Mouse (Mus musculus): ENCODE data around the gene Tanc2. TPM values are rescaled to one million over a fixed set of nuclear protein-coding genes. Genes with fewer than 3 reads are reported as not detected.

Tanc2 gene
- polyA plus RNA-seq, 1 experiment = 18.7 TPM

- no peak overlapping the region for H3K27ac ChIP-seq (ENCODE audit: insufficient read depth, low read length)
- H3K4me1 ChIP-seq (ENCODE audit: control insufficient read depth, insufficient read depth, low read length) = no peaks in the 10 kb centered on the region
- no peak for DNase-seq
- WGBS = 91% methylated on average over 2 of the region's 2 CpGs
- H3K4me3 ChIP-seq (replicated peaks; ENCODE audit: insufficient read depth, low read depth, low read length) = no peak overlapping the region
- no peaks in the 10 kb centered on the region for H3K27me3 ChIP-seq (ENCODE audit: control insufficient read depth, insufficient read depth, low read length)
- no peak for TF ChIP-seq CTCF (IDR thresholded peaks at IDR 0.05; ENCODE audit: borderline replicate concordance, insufficient read depth, low read depth, low read length)
- no peak for TF ChIP-seq POLR2A (IDR thresholded peaks at IDR 0.05; ENCODE audit: borderline replicate concordance, insufficient read depth, low read length)
Measured at GRCm38 (mm10) chr11:105654616-105655015, 64.8 kb downstream of the Tanc2 start.

- Histone ChIP-seq H3K27ac (ENCODE audit: insufficient read depth, low read length) (no peak overlapping the region), H3K4me1 (ENCODE audit: control insufficient read depth, insufficient read depth, low read length) (no peaks in the 10 kb centered on the region), H3K4me3 (replicated peaks; ENCODE audit: insufficient read depth, low read depth, low read length) (no peak overlapping the region), H3K27me3 (ENCODE audit: control insufficient read depth, insufficient read depth, low read length) (no peaks in the 10 kb centered on the region)
- no peak for DNase-seq
- TF ChIP-seq POLR2A (IDR thresholded peaks at IDR 0.05; ENCODE audit: borderline replicate concordance, insufficient read depth, low read length) = no peak
- no peak for TF ChIP-seq CTCF (IDR thresholded peaks at IDR 0.05; ENCODE audit: borderline replicate concordance, insufficient read depth, low read depth, low read length)
- 54% methylated on average over 4 of the region's 4 CpGs for WGBS
Measured at GRCm38 (mm10) chr11:105655335-105655734, 65.5 kb downstream of the Tanc2 start.

- Histone ChIP-seq H3K4me3 (replicated peaks; ENCODE audit: insufficient read depth, low read depth, low read length) (no peak overlapping the region), H3K27me3 (ENCODE audit: control insufficient read depth, insufficient read depth, low read length) (no peaks in the 10 kb centered on the region), H3K4me1 (ENCODE audit: control insufficient read depth, insufficient read depth, low read length) (no peaks in the 10 kb centered on the region), H3K27ac (ENCODE audit: insufficient read depth, low read length) (no peak overlapping the region)
- WGBS = 93% methylated on average over 1 of the region's 1 CpGs
- no peak for DNase-seq
- TF ChIP-seq POLR2A (IDR thresholded peaks at IDR 0.05; ENCODE audit: borderline replicate concordance, insufficient read depth, low read length) (no peak), CTCF (IDR thresholded peaks at IDR 0.05; ENCODE audit: borderline replicate concordance, insufficient read depth, low read depth, low read length) (no peak)
Measured at GRCm38 (mm10) chr11:105667879-105668278, 78.1 kb downstream of the Tanc2 start.

GRCm38 (mm10) chr11:105678996-105679395 lies 89.2 kb downstream of the Tanc2 start:
- H3K4me3 ChIP-seq (replicated peaks; ENCODE audit: insufficient read depth, low read depth, low read length) = no peak overlapping the region
- no peaks in the 10 kb centered on the region for H3K27me3 ChIP-seq (ENCODE audit: control insufficient read depth, insufficient read depth, low read length)
- no peaks in the 10 kb centered on the region for H3K4me1 ChIP-seq (ENCODE audit: control insufficient read depth, insufficient read depth, low read length)
- TF ChIP-seq CTCF (IDR thresholded peaks at IDR 0.05; ENCODE audit: borderline replicate concordance, insufficient read depth, low read depth, low read length) = no peak
- TF ChIP-seq POLR2A (IDR thresholded peaks at IDR 0.05; ENCODE audit: borderline replicate concordance, insufficient read depth, low read length) = no peak
- H3K27ac ChIP-seq (ENCODE audit: insufficient read depth, low read length) = no peak overlapping the region
- 98% methylated on average over 1 of the region's 1 CpGs for WGBS
- DNase-seq = no peak

- no peak overlapping the region for H3K27ac ChIP-seq (ENCODE audit: insufficient read depth, low read length)
- no peak overlapping the region for H3K4me3 ChIP-seq (replicated peaks; ENCODE audit: insufficient read depth, low read depth, low read length)
- H3K4me1 ChIP-seq (ENCODE audit: control insufficient read depth, insufficient read depth, low read length) = no peaks in the 10 kb centered on the region
- no peaks in the 10 kb centered on the region for H3K27me3 ChIP-seq (ENCODE audit: control insufficient read depth, insufficient read depth, low read length)
- no peak for DNase-seq
- TF ChIP-seq POLR2A (IDR thresholded peaks at IDR 0.05; ENCODE audit: borderline replicate concordance, insufficient read depth, low read length) (no peak), CTCF (IDR thresholded peaks at IDR 0.05; ENCODE audit: borderline replicate concordance, insufficient read depth, low read depth, low read length) (no peak)
Measured at GRCm38 (mm10) chr11:105684747-105685146, 95.0 kb downstream of the Tanc2 start.

GRCm38 (mm10) chr11:105700528-105700927 lies 110.7 kb downstream of the Tanc2 start:
- H3K27me3 ChIP-seq (ENCODE audit: control insufficient read depth, insufficient read depth, low read length) = no peaks in the 10 kb centered on the region
- DNase-seq = no peak
- no peak overlapping the region for H3K27ac ChIP-seq (ENCODE audit: insufficient read depth, low read length)
- TF ChIP-seq POLR2A (IDR thresholded peaks at IDR 0.05; ENCODE audit: borderline replicate concordance, insufficient read depth, low read length) (no peak), CTCF (IDR thresholded peaks at IDR 0.05; ENCODE audit: borderline replicate concordance, insufficient read depth, low read depth, low read length) (no peak)
- 71% methylated on average over 3 of the region's 3 CpGs for WGBS
- H3K4me3 ChIP-seq (replicated peaks; ENCODE audit: insufficient read depth, low read depth, low read length) = no peak overlapping the region
- no peaks in the 10 kb centered on the region for H3K4me1 ChIP-seq (ENCODE audit: control insufficient read depth, insufficient read depth, low read length)

- 62% methylated on average over 1 of the region's 1 CpGs for WGBS
- no peak for DNase-seq
- Histone ChIP-seq H3K27ac (ENCODE audit: insufficient read depth, low read length) (no peak overlapping the region), H3K4me3 (replicated peaks; ENCODE audit: insufficient read depth, low read depth, low read length) (no peak overlapping the region), H3K27me3 (ENCODE audit: control insufficient read depth, insufficient read depth, low read length) (no peaks in the 10 kb centered on the region), H3K4me1 (ENCODE audit: control insufficient read depth, insufficient read depth, low read length) (no peaks in the 10 kb centered on the region)
- TF ChIP-seq CTCF (IDR thresholded peaks at IDR 0.05; ENCODE audit: borderline replicate concordance, insufficient read depth, low read depth, low read length) (no peak), POLR2A (IDR thresholded peaks at IDR 0.05; ENCODE audit: borderline replicate concordance, insufficient read depth, low read length) (no peak)
Measured at GRCm38 (mm10) chr11:105719660-105720059, 129.9 kb downstream of the Tanc2 start.

GRCm38 (mm10) chr11:105731541-105731940 lies 141.8 kb downstream of the Tanc2 start:
- no peak for TF ChIP-seq CTCF (IDR thresholded peaks at IDR 0.05; ENCODE audit: borderline replicate concordance, insufficient read depth, low read depth, low read length)
- TF ChIP-seq POLR2A (IDR thresholded peaks at IDR 0.05; ENCODE audit: borderline replicate concordance, insufficient read depth, low read length) = no peak
- WGBS = 35% methylated on average over 6 of the region's 6 CpGs
- Histone ChIP-seq H3K4me1 (ENCODE audit: control insufficient read depth, insufficient read depth, low read length) (no peaks in the 10 kb centered on the region), H3K27ac (ENCODE audit: insufficient read depth, low read length) (no peak overlapping the region), H3K27me3 (ENCODE audit: control insufficient read depth, insufficient read depth, low read length) (no peaks in the 10 kb centered on the region), H3K4me3 (replicated peaks; ENCODE audit: insufficient read depth, low read depth, low read length) (no peak overlapping the region)
- DNase-seq = peak; percentile 22 to 61
